Mouse (Mus musculus) liver, embryonic 14.5 days (tissue): ENCODE results near the gene Rad51c. TPM values are rescaled to one million over a fixed set of nuclear protein-coding genes. Genes with fewer than 3 reads are reported as not detected.
A peak's percentile ranks its signal among the peaks of the same experiment; 100 is the strongest.
"Not testable (repeated sequence)": the region's sequence is repeated elsewhere in the genome, so short reads cannot be mapped to it uniquely, and the experiment has no call there.

ENCODE experiments used
- ATAC-seq: fragments of 200-750 bp; cut with Nextera tagmentation; 2 replicates; pipeline ENCODE4 v1.8.0; 2017; ENCODE audit warnings: moderate number of reproducible peaks, mild to moderate bottlenecking, moderate library complexity; ENCODE audit not compliant: insufficient read depth
- DNase-seq, 3 experiments: peaks; one replicate each; pipeline ENCODE4 v3.0.0-alpha.2; 2012 to 2013; ENCODE audit warnings: low read depth in 3 of 3, low spot score in 3 of 3
- H3K27ac ChIP-seq: fragments of 300-500 bp; sonication (generic); 2 replicates; pipeline ENCODE4 v1.5.1; 2014; ENCODE audit warnings: moderate library complexity, mild to moderate bottlenecking, control low read depth, inconsistent platforms
- H3K27me3 ChIP-seq: fragments of 300-500 bp; sonication (generic); 2 replicates; pipeline ENCODE4 v1.6.1; 2014; ENCODE audit warnings: mild to moderate bottlenecking, low read length, moderate library complexity; ENCODE audit not compliant: control insufficient read depth, insufficient read depth
- H3K36me3 ChIP-seq: fragments of 300-500 bp; sonication (generic); replicated peaks from 2 replicates; pipeline ENCODE4 v1.6.1; 2014; ENCODE audit warnings: low read depth; ENCODE audit not compliant: control insufficient read depth, insufficient read depth
- H3K4me1 ChIP-seq, 2 experiments: fragments of 200-500 bp in 1 of 2; fragments of 300-500 bp in 1 of 2; sonication (generic) in 1 of 2; replicated peaks; 2 replicates each; pipeline ENCODE4 v1.6.1; 2012 to 2014; ENCODE audit warnings: antibody characterized with exemption in 1 of 2, inconsistent platforms in 1 of 2, low read length in 1 of 2; ENCODE audit not compliant: control insufficient read depth in 2 of 2, insufficient read depth in 2 of 2
- H3K4me2 ChIP-seq: fragments of 300-500 bp; sonication (generic); 2 replicates; pipeline ENCODE4 v1.6.1; 2014; ENCODE audit warnings: low read depth, mild to moderate bottlenecking, control low read depth, moderate library complexity
- H3K4me3 ChIP-seq, 2 experiments: fragments of 200-500 bp in 1 of 2; fragments of 300-500 bp in 1 of 2; sonication (generic) in 1 of 2; 2 replicates each; pipeline ENCODE4 v1.5.1; 2012 to 2014; ENCODE audit warnings: low read depth in 2 of 2, low read length in 2 of 2, mild to moderate bottlenecking in 2 of 2, control low read depth in 1 of 2, inconsistent platforms in 1 of 2, moderate library complexity in 1 of 2; ENCODE audit not compliant: insufficient read depth in 1 of 2
- H3K9ac ChIP-seq: fragments of 300-500 bp; sonication (generic); replicated peaks from 2 replicates; pipeline ENCODE4 v1.6.1; 2014; ENCODE audit warnings: mild to moderate bottlenecking, control low read depth, moderate library complexity
- H3K9me3 ChIP-seq: fragments of 300-500 bp; sonication (generic); 2 replicates; pipeline ENCODE4 v1.6.1; 2016; ENCODE audit warnings: low read length, mixed read lengths; ENCODE audit not compliant: control insufficient read depth
- CTCF ChIP-seq: IDR thresholded peaks from 2 replicates; pipeline ENCODE4 v1.5.1; 2016; ENCODE audit warnings: antibody characterized with exemption, low read depth, control low read depth
- EP300 ChIP-seq: IDR thresholded peaks from 2 replicates; pipeline ENCODE4 v1.6.1; 2016; ENCODE audit warnings: antibody characterized with exemption, low read depth
- WGBS: fragments of 180-500 bp; shearing (Covaris S2); extraction: QIAGEN DNeasy Blood & Tissue Kit; methylation state at CpG from one replicate; pipeline ENCODE4 v1.1.7; 2014; ENCODE audit not compliant: insufficient replicate concordance; 5-methylcytosine and 5-hydroxymethylcytosine counted together
- polyA plus RNA-seq, 2 experiments: library from polyadenylated mRNA; depleted of rRNA in 1 of 2; stranded (reverse) in 1 of 2; unstranded in 1 of 2; fragments of >200 nt; fragmentation: Nextera tagmentation in 1 of 2; extraction: Ambion mirVana in 1 of 2; gene quantifications; 2 replicates each; pipeline versions ENCODE4 v1.2.1 to v1.2.3; 2012 to 2014

Gene Rad51c
- polyA plus RNA-seq, 2 experiments, result 4.0 to 4.4 TPM

- no peak for ATAC-seq
- WGBS, result 6% methylated on average over 3 of the region's 3 CpGs
Observed at GRCm38 (mm10) chr11:87449200-87449547, 44.4 kb upstream of the Rad51c start.

DNA sequence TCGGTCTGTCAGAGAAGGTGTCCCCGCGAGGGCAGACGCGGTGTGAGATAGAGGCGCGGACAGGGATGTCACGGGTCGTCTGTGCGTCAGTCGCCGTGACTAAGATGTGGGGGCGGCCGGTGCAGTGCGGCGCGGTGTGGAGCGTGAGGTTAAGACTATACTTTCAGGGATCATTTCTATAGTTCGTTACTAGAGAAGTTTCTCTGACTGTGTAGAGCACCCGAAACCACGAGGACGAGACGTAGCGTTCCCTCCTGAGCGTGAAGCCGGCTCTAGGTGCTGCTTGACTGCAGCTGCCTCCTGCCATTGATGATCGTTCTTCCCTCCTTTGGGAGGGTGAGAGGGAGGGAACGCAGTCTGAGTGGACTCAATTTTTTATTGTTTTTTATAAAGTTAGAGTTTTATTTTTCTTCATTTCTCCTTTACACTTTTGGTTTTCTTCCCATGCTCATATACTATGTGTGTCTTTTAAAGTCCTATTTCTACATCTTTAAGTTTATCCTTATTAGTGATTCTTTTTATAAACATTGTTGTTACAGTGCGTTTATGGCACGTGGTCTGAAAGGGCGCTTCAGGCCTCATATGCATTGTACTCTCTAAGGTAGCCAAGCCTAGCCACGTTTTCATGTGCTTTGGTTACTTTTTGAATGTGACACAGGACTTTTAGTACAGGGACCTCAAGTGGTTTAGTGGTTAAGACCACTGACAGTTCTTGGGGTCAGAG, 43.9 kb upstream of the Rad51c start:
- Histone ChIP-seq H3K9ac (peak overlapping the region; percentile 71), H3K27ac (peak overlapping the region; percentile 83)
- WGBS, result 0% methylated on average over 5 of the region's 32 CpGs
- not testable (repeated sequence) for H3K9me3 ChIP-seq, H3K4me2 ChIP-seq, H3K27me3 ChIP-seq, H3K4me1 ChIP-seq, H3K36me3 ChIP-seq, H3K4me3 ChIP-seq
- DNase-seq (peak; percentile 75 to 81 (median 77)), ATAC-seq (peak; percentile 89)
- TF ChIP-seq EP300, result peak; percentile 8

More at GRCm38 (mm10) chr11:87449200-87449547, 44.4 kb upstream of the Rad51c start:
- Histone ChIP-seq H3K9ac (no peak overlapping the region), H3K27ac (peak overlapping the region; percentile 83), H3K4me3 (no peak overlapping the region), H3K9me3 (no peaks in the 10 kb centered on the region), H3K4me2 (no peak overlapping the region), H3K4me1 (peaks cover 3 to 9% of the 10 kb centered on the region in 2 experiments; a peak in 3 of 4 replicates), H3K36me3 (no peaks in the 10 kb centered on the region), H3K27me3 (no peaks in the 10 kb centered on the region)
- TF ChIP-seq CTCF (no peak), EP300 (no peak)
- DNase-seq, result no peak

- H3K9me3 ChIP-seq, H3K27me3 ChIP-seq, H3K4me1 ChIP-seq, H3K36me3 ChIP-seq: not testable (repeated sequence)
- ATAC-seq, result peak; percentile 84
- peak overlapping the region; percentile 71 for H3K9ac ChIP-seq
- DNase-seq, result peak; percentile 72 to 75 (median 73)
- H3K27ac ChIP-seq, result peak overlapping the region; percentile 54
- under 1% methylated on average over 30 of the region's 34 CpGs for WGBS
- H3K4me2 ChIP-seq, result peak overlapping the region; percentile 78
- peak overlapping the region; percentile 37 to 41; a peak in 3 of 4 replicates for H3K4me3 ChIP-seq
Observed at GRCm38 (mm10) chr11:87448081-87448475, 43.3 kb upstream of the Rad51c start.

DNA sequence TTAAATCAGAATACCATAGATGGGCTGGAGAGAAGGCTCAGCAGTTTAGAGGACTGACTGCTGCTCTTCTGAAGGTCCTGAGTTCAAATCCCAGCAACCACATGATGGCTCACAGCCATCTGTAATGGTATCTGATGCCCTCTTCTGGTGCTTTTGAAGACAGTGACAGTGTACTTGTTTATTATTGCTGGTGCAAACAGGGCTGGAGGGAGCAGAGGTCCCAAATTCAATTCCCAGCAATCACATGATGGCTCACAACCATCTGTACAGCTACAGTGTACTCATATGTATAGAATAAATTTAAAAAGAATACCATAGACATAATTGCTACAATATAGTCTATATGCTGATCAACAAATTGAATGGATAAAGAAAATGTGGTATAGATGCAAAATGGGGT, 42.7 kb upstream of the Rad51c start:
- TF ChIP-seq EP300 (no peak), CTCF (peak; percentile 28; the same call in 1 of the 2 replicates)
- no peak overlapping the region for H3K9ac ChIP-seq
- no peak overlapping the region for H3K4me3 ChIP-seq
- no peak for DNase-seq
- no peaks in the 10 kb centered on the region for H3K27me3 ChIP-seq
- no peaks in the 10 kb centered on the region for H3K9me3 ChIP-seq
- H3K27ac ChIP-seq, result no peak overlapping the region
- H3K36me3 ChIP-seq, result no peaks in the 10 kb centered on the region
- ATAC-seq, result no peak
- peaks cover 2 to 5% of the 10 kb centered on the region in 2 experiments; a peak in 2 of 4 replicates for H3K4me1 ChIP-seq
- H3K4me2 ChIP-seq, result peak overlapping the region; percentile 78

- Histone ChIP-seq H3K9me3 (no peaks in the 10 kb centered on the region), H3K36me3 (no peaks in the 10 kb centered on the region), H3K4me3 (no peak overlapping the region), H3K27me3 (no peaks in the 10 kb centered on the region), H3K4me1 (peaks cover 4 to 5% of the 10 kb centered on the region in 2 experiments; a peak in 2 of 4 replicates), H3K4me2 (no peak overlapping the region), H3K9ac (no peak overlapping the region), H3K27ac (no peak overlapping the region)
- ATAC-seq, result no peak
- whole genome bisulfite sequencing, result 78% methylated on average over 3 of the region's 3 CpGs
- no peak for TF ChIP-seq CTCF
- no peak for TF ChIP-seq EP300
- DNase-seq, result no peak
Observed at GRCm38 (mm10) chr11:87446159-87446558, 41.4 kb upstream of the Rad51c start.

DNA sequence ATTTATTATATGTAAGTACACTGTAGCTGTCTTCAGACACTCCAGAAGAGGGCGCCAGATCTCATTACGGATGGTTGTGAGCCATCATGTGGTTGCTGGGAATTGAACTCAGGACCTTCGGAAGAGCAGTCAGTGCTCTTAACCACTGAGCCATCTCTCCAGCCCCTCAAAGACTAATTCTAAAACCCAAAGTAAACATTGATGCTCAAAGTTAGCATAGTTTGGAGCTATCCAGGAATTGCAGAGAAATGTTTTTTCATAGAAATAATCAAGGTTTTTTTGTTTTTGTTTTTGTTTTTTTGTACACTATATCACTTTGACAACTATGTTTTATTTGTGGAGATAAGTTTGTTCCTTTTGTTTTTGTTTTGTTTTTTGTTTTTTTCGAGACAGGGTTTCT, 40.8 kb upstream of the Rad51c start:
- not testable (repeated sequence) for ATAC-seq, DNase-seq
- whole genome bisulfite sequencing, result 78% methylated on average over 2 of the region's 4 CpGs

More for the DNA sequence above, 40.8 kb upstream of the Rad51c start:
- not testable (repeated sequence) for H3K36me3 ChIP-seq, H3K4me3 ChIP-seq, H3K9me3 ChIP-seq, H3K9ac ChIP-seq, H3K4me2 ChIP-seq, H3K27me3 ChIP-seq, H3K27ac ChIP-seq, H3K4me1 ChIP-seq
